Mouse (Mus musculus) midbrain, embryonic 10.5 days (tissue): ENCODE results near the gene Aar2. TPM values are rescaled to one million over a fixed set of nuclear protein-coding genes. Genes with fewer than 3 reads are reported as not detected.

ENCODE experiments used
- DNase-seq: peaks from one replicate; pipeline ENCODE4 v3.0.0-alpha.2; 2017; ENCODE audit warnings: low spot score
- H3K27ac ChIP-seq: fragments of 300-500 bp; sonication (generic); replicated peaks from 2 replicates; pipeline ENCODE4 v1.5.1; 2016; ENCODE audit warnings: mild to moderate bottlenecking
- H3K27me3 ChIP-seq: fragments of 300-500 bp; sonication (generic); 2 replicates; pipeline ENCODE4 v1.6.1; 2016; ENCODE audit warnings: low read depth, mild to moderate bottlenecking; ENCODE audit not compliant: poor library complexity, severe bottlenecking
- H3K36me3 ChIP-seq: fragments of 300-500 bp; sonication (generic); 2 replicates; pipeline ENCODE4 v1.6.1; 2016; ENCODE audit warnings: mild to moderate bottlenecking, moderate library complexity
- H3K4me1 ChIP-seq: fragments of 300-500 bp; sonication (generic); 2 replicates; pipeline ENCODE4 v1.6.1; 2016
- H3K4me3 ChIP-seq: fragments of 300-500 bp; sonication (generic); 2 replicates; pipeline ENCODE4 v1.5.1; 2016; ENCODE audit warnings: mild to moderate bottlenecking, moderate library complexity
- H3K9me3 ChIP-seq: fragments of 300-500 bp; sonication (generic); replicated peaks from 2 replicates; pipeline ENCODE4 v1.6.1; 2016; ENCODE audit warnings: mild to moderate bottlenecking
- WGBS: fragments of 180-500 bp; shearing (Covaris S2); methylation state at CpG from one replicate; pipeline ENCODE4 v1.1.7; 2016; 5-methylcytosine and 5-hydroxymethylcytosine counted together
- polyA plus RNA-seq: library from polyadenylated mRNA; unstranded; fragments of >200 nt; fragmentation: Nextera tagmentation; extraction: Ambion mirVana; gene quantifications from 2 replicates; pipeline ENCODE4 v1.2.1, GENCODE M21; 2016

Aar2 gene
- polyA plus RNA-seq, 1 experiment from 2014 or later: 46.4 TPM

DNA sequence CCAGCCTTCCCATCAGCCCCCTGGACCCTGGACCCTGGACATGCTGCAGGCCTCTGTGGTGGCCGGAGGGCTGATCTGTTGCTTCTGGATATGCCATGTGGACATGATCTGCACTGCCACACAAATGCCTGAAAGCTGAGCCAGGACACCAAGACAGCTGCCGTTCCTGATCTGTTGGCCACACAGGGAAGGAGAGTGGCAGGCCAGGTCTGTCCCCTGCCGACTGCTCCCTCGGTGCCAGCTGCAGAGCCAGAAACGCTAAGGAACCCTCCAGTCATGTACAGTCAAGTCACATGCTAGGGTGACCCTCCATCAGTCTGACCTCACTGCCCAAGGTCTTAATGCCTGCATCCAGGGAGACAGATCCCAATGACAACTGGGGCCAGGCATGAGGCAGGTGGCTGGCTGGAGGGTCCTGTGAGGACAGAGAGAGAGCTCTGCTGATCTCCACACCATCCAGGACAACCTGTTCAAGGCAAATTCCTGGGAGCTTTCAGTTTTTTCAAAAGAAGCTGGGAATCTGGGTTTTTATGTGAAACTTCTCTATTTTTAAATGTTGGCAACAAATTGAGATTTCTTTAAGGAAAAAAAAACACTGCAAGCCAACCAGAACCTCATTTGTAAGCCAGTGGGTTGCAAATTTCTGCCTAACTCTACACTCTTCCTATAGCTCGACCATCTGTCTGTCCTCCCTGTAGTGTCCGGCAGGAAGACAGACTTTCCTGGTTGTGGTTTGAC, 29.6 kb downstream of the Aar2 start:
- no peaks in the 10 kb centered on the region for H3K9me3 ChIP-seq
- H3K4me1 ChIP-seq: no peaks in the 10 kb centered on the region; the same call in 1 of the 2 replicates
- no peak overlapping the region; the same call in 1 of the 2 replicates for H3K27ac ChIP-seq
- H3K36me3 ChIP-seq: no peaks in the 10 kb centered on the region
- no peak overlapping the region for H3K4me3 ChIP-seq
- H3K27me3 ChIP-seq: no peaks in the 10 kb centered on the region
- DNase-seq: no peak
- WGBS: 78% methylated on average over 7 of the region's 7 CpGs

DNA sequence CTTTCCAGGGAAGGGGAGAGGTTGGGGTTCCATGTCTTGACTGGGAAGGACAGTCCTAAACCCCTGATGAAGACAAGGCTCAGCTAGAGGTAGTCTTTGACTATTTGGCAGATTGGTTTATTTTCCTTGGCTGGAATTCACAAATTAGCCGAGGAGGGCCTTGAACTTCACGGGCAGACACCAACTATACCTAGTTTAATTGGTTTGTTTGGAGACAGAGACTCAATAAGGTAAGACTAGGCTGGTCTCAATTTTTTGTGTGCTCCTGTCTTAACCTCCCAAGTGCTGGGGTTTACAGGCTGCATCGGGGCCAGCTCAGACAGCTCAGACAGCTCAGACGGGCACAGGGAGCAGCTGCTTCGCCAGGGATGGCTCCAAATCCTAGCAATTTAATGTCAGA, 33.1 kb downstream of the Aar2 start:
- peaks cover 6% of the 10 kb centered on the region; the same call in 1 of the 2 replicates for H3K27me3 ChIP-seq
- DNase-seq: no peak
- no peak overlapping the region for H3K27ac ChIP-seq
- H3K9me3 ChIP-seq: no peaks in the 10 kb centered on the region
- 80% methylated on average over 5 of the region's 5 CpGs for WGBS
- no peaks in the 10 kb centered on the region for H3K36me3 ChIP-seq
- H3K4me1 ChIP-seq: peaks cover 13% of the 10 kb centered on the region
- no peak overlapping the region for H3K4me3 ChIP-seq

DNA sequence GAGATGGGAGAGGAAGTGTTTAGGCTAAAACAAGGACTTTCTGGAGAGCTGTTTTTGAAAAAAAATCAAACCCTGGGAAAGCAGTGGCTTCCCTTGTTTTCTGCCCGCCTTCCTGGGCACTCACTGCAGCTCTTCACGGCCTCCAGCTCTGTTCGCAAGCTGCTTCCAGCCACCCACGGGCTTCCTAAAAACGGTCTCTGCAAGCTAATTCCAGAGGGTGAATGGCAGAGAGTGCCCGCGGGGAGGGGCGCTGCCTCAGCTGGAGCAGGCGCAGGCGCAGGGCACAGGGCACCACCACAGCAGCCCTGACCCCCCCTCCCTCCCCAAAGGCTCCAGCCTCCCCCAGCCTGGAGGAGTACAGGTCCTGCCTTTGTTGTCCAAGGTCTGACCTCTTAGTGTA, 33.9 kb downstream of the Aar2 start:
- 75% methylated on average over 10 of the region's 10 CpGs for WGBS
- H3K4me1 ChIP-seq: peaks cover 17% of the 10 kb centered on the region
- no peak overlapping the region for H3K4me3 ChIP-seq
- no peak for DNase-seq
- no peaks in the 10 kb centered on the region for H3K36me3 ChIP-seq
- H3K9me3 ChIP-seq: no peaks in the 10 kb centered on the region
- H3K27ac ChIP-seq: no peak overlapping the region
- peaks cover 6% of the 10 kb centered on the region; the same call in 1 of the 2 replicates for H3K27me3 ChIP-seq

DNA sequence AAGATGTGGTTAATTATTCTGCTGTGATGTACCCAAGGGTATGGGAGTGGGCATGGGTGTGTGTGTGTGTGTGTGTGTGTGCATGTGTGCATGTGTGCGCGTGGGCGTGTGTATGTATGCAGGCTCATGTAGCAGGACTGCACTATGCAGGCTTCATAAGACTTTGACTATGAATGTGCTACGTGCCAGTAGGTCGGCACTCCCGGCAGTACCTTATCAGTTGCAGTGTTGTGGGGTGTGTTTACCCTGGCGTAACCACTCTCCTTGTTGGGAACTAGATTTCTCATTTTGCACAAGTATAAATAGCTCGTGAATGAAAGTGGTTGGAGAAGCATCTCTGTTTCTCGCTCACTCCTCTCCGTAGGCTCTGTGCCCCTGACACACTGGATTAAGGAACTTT, 35.5 kb downstream of the Aar2 start:
- 92% methylated on average over 10 of the region's 10 CpGs for WGBS
- Histone ChIP-seq H3K4me3 (no peak overlapping the region), H3K9me3 (no peaks in the 10 kb centered on the region), H3K27me3 (peaks cover 6% of the 10 kb centered on the region; the same call in 1 of the 2 replicates), H3K36me3 (no peaks in the 10 kb centered on the region), H3K4me1 (peaks cover 17% of the 10 kb centered on the region), H3K27ac (no peak overlapping the region)
- DNase-seq: no peak

DNA sequence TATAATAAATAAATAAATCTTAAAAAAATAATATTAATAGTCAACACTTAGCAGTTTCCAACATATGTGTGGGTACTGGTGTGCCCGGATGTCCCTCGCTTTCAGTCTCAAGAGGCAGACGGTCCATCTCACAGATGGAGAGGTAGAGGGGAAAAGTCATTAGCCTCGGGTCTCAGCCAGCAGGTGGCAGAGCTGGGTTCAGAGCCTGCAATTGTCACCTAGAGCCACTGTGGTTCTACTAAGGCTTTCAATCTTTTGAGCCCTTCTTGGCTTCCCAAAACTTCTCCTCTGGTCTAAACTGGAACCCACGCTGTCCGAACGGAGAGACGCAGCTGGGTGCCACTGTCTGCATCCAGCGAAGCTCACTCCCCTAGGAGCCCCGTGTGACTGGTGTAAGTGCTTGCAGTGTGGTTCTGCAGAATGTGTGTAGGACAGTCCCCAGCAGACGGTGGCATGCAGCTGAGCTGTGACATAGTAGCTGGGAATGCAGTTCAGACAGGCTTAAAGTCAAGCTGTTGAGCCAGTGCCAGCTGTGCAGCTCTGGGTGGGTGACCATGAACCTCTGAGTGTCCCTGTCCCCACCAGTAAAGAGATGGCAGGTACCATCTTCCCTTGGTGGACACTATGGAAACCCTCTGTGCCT, 36.9 kb downstream of the Aar2 start:
- DNase-seq: no peak
- 61% methylated on average over 11 of the region's 11 CpGs for WGBS
- H3K4me3 ChIP-seq: no peak overlapping the region
- 0 out of 2 replicates have a peak overlapping the region, but pooled peaks have one; percentile 46 for H3K27ac ChIP-seq
- H3K36me3 ChIP-seq: no peaks in the 10 kb centered on the region
- H3K27me3 ChIP-seq: peaks cover 6% of the 10 kb centered on the region; the same call in 1 of the 2 replicates
- peaks cover 17% of the 10 kb centered on the region for H3K4me1 ChIP-seq
- no peaks in the 10 kb centered on the region for H3K9me3 ChIP-seq

DNA sequence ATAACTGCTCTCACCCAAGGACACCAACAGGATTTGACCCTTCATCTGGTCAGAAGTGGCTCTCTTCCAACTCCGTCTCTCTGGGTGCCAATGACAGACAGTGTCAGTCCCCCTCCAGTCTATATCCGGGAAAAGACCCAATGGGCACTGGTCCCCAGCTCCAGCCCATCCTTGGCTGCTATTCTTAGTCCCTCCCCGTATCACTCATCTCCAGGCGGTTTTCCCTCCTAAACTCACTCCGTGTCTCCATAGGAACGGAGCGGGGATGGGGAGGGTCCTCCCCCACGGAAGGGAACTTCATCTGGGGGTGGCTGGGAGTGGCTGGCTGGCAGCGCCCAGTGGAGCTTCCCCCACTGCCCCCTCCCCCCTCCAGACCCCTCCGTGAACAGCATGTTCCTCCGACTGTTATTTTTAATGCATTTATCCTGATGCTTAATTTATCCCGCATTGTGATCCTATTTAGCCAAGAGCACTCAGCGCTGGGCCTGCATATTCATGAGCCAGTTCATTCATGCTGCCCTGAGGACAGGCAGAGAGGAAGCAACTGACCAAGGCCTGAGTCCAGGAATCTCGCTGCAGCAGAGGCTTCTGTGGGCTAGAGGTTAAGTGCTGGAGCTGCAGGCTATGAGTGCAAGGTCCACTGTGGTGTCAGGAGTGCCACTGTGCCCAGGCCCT, 37.5 kb downstream of the Aar2 start:
- Histone ChIP-seq H3K27me3 (peaks cover 6% of the 10 kb centered on the region; the same call in 1 of the 2 replicates), H3K4me3 (peak overlapping the region; percentile 35; the same call in 1 of the 2 replicates), H3K27ac (0 out of 2 replicates have a peak overlapping the region, but pooled peaks have one; percentile 46), H3K36me3 (no peaks in the 10 kb centered on the region), H3K9me3 (no peaks in the 10 kb centered on the region), H3K4me1 (peaks cover 17% of the 10 kb centered on the region)
- 48% methylated on average over 14 of the region's 14 CpGs for WGBS
- no peak for DNase-seq

DNA sequence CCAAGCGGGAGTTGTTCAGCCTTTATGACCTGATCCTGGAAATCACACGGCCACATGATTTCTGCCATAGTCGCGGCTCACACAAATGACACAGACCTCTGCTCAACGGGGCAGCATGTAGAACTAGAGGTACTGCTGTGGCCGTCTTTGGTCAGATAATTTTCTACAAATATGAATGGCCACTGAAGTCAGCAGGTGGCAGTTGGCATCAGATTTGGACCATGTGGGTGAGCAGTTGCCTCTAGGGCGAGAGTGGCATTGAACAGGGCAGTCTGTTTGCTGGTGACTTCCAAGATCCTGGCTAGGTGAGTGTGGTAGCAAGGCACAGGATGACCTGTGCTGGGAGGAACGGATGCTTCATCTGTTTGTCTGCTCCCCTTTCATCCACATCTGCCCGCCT, 42.1 kb downstream of the Aar2 start:
- no peaks in the 10 kb centered on the region for H3K36me3 ChIP-seq

DNA sequence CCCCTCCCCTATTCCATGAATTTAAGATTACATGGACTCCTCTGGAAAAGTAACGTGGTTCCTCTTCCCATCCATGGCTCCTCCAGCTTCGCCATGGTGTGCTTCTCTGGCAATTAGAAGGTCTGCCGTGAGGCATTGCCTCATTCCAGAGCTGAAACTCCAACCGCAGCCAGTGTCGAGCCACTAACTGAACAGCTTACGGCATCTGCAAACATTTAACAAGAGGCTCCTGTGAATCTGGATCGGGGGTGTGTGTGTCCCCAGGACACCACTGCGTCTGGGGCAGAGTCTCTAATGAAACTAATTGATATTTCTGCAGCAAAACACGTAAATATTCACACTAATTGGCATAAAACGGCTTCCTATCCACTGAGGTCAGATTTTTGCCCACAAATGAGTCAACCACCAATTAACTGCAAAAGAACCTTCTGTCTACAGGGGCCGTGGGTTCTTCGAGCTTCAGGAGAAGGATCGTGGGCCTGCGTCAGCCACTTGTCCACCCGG, 47.7 kb downstream of the Aar2 start:
- Histone ChIP-seq H3K4me1 (no peaks in the 10 kb centered on the region), H3K4me3 (no peak overlapping the region), H3K27me3 (no peaks in the 10 kb centered on the region), H3K27ac (no peak overlapping the region), H3K9me3 (no peaks in the 10 kb centered on the region), H3K36me3 (no peaks in the 10 kb centered on the region)
- 84% methylated on average over 15 of the region's 15 CpGs for WGBS
- no peak for DNase-seq

More for the DNA sequence above, 42.1 kb downstream of the Aar2 start:
- DNase-seq: no peak
- H3K27ac ChIP-seq: no peak overlapping the region
- no peaks in the 10 kb centered on the region for H3K9me3 ChIP-seq
- WGBS: 96% methylated on average over 9 of the region's 9 CpGs
- no peaks in the 10 kb centered on the region for H3K27me3 ChIP-seq
- no peak overlapping the region for H3K4me3 ChIP-seq
- H3K4me1 ChIP-seq: peaks cover 14% of the 10 kb centered on the region

DNA sequence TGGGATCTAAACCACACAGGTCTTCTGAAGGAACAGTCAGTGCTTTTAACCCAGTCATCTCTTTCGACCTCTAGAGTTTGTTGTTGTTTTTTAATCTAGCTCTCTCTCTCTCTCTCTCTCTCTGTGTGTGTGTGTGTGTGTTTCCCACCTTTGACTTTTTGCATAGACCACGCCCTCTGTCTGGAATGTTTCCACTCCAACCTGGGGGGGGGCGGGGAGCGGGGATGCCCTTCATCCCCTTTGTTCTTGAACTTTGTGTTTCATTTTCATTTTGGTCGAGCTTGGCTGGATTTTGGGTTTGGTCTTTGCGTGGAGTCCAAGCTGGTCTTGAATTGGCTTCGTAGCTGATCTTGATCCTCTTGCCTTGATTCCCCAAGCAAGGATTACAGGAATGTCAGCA, 55.2 kb downstream of the Aar2 start:
- Histone ChIP-seq H3K36me3 (no peaks in the 10 kb centered on the region), H3K27me3 (no peaks in the 10 kb centered on the region), H3K4me3 (no peak overlapping the region), H3K4me1 (no peaks in the 10 kb centered on the region), H3K9me3 (no peaks in the 10 kb centered on the region), H3K27ac (no peak overlapping the region)
- WGBS: 84% methylated on average over 7 of the region's 7 CpGs
- no peak for DNase-seq

DNA sequence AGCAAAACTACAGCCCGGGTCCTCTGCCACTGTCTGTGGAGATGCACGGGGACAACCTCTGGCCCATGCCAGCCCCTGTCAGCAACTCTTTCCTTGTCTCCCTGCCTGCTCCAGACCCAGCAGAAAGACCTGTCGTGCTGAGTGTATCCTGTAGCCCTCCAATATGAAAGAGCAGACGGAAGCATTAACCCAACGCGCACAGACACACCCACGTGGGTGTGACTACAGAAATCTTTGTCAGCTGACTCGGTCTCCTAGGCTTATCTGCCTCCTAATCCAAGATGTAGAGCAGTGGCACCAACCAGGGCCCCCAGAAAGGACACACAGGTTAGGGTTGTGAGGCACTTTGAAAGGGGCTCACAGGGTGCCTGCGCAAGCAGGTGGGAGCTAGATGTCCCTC, 56.3 kb downstream of the Aar2 start:
- no peak for DNase-seq
- Histone ChIP-seq H3K4me1 (no peaks in the 10 kb centered on the region), H3K27me3 (0 out of 2 replicates have a peak, but pooled peaks cover 5% of the 10 kb centered on the region), H3K4me3 (no peak overlapping the region), H3K9me3 (no peaks in the 10 kb centered on the region), H3K36me3 (no peaks in the 10 kb centered on the region), H3K27ac (no peak overlapping the region)
- 89% methylated on average over 9 of the region's 9 CpGs for WGBS

DNA sequence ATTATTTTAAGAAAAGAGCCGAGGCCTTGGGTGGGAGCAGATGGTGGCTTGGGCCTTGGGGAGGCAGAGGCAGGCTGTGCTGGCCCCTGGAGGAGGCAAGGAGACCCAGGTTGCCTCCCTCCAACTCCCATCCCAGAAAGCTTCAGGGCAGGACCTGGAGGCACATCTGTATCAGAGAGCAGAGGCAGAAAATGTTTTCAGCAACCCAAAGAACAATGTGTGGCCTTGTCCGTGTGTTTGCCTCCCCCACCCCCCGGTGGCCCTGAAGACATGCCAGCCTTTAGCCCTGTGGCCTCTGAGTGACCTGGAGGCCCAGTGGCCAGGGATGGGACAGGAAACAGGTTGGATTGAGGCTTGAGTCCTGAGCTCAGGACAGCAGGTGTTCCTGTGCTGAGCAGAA, 57.8 kb downstream of the Aar2 start:
- no peaks in the 10 kb centered on the region for H3K9me3 ChIP-seq
- DNase-seq: no peak
- H3K4me1 ChIP-seq: no peaks in the 10 kb centered on the region
- 72% methylated on average over 3 of the region's 3 CpGs for WGBS
- peaks cover 7% of the 10 kb centered on the region; the same call in 1 of the 2 replicates for H3K27me3 ChIP-seq
- H3K36me3 ChIP-seq: no peaks in the 10 kb centered on the region
- H3K27ac ChIP-seq: no peak overlapping the region
- no peak overlapping the region for H3K4me3 ChIP-seq

DNA sequence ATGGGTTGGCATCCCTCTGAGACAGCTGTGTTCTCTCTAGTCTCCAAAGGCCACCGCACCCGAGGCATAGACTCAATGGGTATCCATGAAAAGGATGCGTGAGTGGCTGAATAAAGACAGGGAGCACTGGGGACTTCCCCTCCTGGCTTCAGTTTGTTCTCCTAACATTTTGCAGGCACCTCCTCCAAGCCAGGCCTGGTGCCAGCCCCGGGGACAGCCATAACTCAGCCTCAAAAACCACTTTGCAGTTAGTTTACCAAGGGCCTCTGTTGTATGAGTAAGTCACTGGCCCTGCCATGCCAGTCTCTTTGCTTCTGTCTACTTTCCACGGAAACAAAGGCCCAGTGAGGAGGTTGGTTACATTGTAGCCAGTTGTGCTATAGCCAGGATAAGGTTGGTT, 58.6 kb downstream of the Aar2 start:
- 85% methylated on average over 5 of the region's 5 CpGs for WGBS
- no peak overlapping the region for H3K27ac ChIP-seq
- no peaks in the 10 kb centered on the region for H3K36me3 ChIP-seq
- no peaks in the 10 kb centered on the region for H3K9me3 ChIP-seq
- peaks cover 13% of the 10 kb centered on the region for H3K27me3 ChIP-seq
- DNase-seq: no peak
- no peak overlapping the region for H3K4me3 ChIP-seq
- H3K4me1 ChIP-seq: no peaks in the 10 kb centered on the region
